Mouse (Mus musculus) olfactory bulb, adult 2 months (tissue): ENCODE measurements around the gene Mindy1.

Experiments used
- CTCF ChIP-seq: fragments of 200-500 bp; IDR thresholded peaks from 2 replicates; pipeline ENCODE4 v1.5.1; 2012; ENCODE audit warnings: low read depth, mild to moderate bottlenecking, low read length, moderate library complexity; ENCODE audit not compliant: insufficient read depth
- POLR2A ChIP-seq: fragments of 200-500 bp; IDR thresholded peaks from 2 replicates; pipeline ENCODE4 v1.6.1; 2012; ENCODE audit warnings: mild to moderate bottlenecking, low read depth, low read length, moderate library complexity; ENCODE audit not compliant: insufficient read depth

DNA sequence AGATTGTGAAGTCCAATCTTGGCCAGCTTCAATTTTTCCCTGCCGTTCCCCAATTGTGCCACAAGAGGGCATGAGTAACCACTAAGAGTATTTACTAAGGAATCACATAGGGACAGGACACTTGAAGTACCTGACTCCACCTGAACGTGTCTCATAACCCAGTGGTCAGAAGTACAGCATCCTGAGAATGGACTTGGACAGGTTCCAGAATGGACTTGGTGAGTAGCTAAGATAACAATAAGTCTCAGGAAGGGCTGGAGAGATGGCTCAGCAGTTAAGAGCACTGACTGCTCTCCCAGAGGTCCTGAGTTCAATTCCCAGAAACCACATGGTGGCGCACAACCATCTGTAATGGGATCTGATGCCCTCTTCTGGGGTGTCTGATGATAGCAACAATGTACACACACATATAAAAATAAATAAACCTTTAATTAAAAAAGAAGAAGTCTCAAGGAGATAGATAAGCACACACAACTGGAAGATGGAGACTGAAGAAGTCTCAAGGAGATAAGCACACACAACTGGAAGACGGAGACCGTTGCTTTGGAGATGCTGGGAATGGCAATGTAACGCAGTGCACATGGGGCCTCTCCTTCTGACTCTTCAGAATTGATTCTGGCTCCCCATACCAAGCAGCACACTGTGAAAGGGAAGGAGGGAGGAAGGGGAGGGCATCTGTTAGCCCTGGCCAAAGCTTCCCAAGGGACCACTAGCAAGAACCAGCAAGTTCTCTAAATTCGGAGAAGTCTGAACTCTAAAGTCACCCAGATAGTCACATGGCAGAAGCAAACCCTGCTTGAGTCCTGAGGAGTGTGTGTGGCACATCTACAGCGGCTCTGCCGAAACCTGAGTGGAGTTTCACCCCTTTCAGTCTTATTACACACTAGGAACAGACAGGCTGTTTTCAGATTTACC, 30.1 kb downstream of the Mindy1 start:
- TF ChIP-seq CTCF (no peak), POLR2A (no peak)
